Mouse (Mus musculus) spleen, adult 12 weeks (tissue): ENCODE measurements around the gene Hipk4.
"Not testable (repeated sequence)": the region's sequence is repeated elsewhere in the genome, so short reads cannot be mapped to it uniquely, and the experiment has no call there.

Experiments
- DNase-seq: peaks from one replicate; pipeline ENCODE4 v3.0.0; 2022; ENCODE audit warnings: low spot score

The Hipk4 gene

GRCm38 (mm10) chr7:27494659-27495367, 28.3 kb upstream of the Hipk4 start:
- not testable (repeated sequence) for DNase-seq

- no peak for DNase-seq
These were observed 24.0 kb upstream of the Hipk4 start, which contains the start of gene Prx for GRCm38 (mm10) chr7:27499036-27499435. Prx (plus strand) TSS chr7:27499324.

GRCm38 (mm10) chr7:27501620-27502019, 21.4 kb upstream of the Hipk4 start:
- no peak for DNase-seq

- DNase-seq = no peak
These were observed 16.2 kb upstream of the Hipk4 start for GRCm38 (mm10) chr7:27506765-27507370.

GRCm38 (mm10) chr7:27507711-27508647, 15.1 kb upstream of the Hipk4 start:
- peak; percentile 100 for DNase-seq

GRCm38 (mm10) chr7:27508648-27509005, 14.4 kb upstream of the Hipk4 start:
- DNase-seq = peak; percentile 58

- no peak for DNase-seq
These were observed 12.3 kb upstream of the Hipk4 start for GRCm38 (mm10) chr7:27510809-27511208.

GRCm38 (mm10) chr7:27514961-27515360, 8.1 kb upstream of the Hipk4 start:
- DNase-seq = no peak

GRCm38 (mm10) chr7:27518314-27518713, 4.8 kb upstream of the Hipk4 start:
- no peak for DNase-seq

GRCm38 (mm10) chr7:27520104-27520503, 3.0 kb upstream of the Hipk4 start:
- DNase-seq = no peak

GRCm38 (mm10) chr7:27520599-27520998, 2.5 kb upstream of the Hipk4 start:
- DNase-seq = no peak

GRCm38 (mm10) chr7:27523805-27524204, 738 bp downstream of the Hipk4 start:
- no peak for DNase-seq

- peak; percentile 71 for DNase-seq
These were observed 3.2 kb downstream of the Hipk4 start for GRCm38 (mm10) chr7:27526039-27526827.

- DNase-seq = no peak
These were observed 6.0 kb downstream of the Hipk4 start for GRCm38 (mm10) chr7:27529070-27529469.

GRCm38 (mm10) chr7:27530937-27531336, 7.9 kb downstream of the Hipk4 start:
- DNase-seq = no peak

- no peak for DNase-seq
These were observed 8.6 kb downstream of the Hipk4 start for GRCm38 (mm10) chr7:27531707-27532106.

GRCm38 (mm10) chr7:27532480-27533050, 9.5 kb downstream of the Hipk4 start:
- no peak for DNase-seq

- peak; percentile 52 for DNase-seq
These were observed 12.3 kb downstream of the Hipk4 start for GRCm38 (mm10) chr7:27535386-27535785.

- DNase-seq = no peak
These were observed 13.6 kb downstream of the Hipk4 start for GRCm38 (mm10) chr7:27536618-27537017.

GRCm38 (mm10) chr7:27537998-27538397, 14.9 kb downstream of the Hipk4 start:
- DNase-seq = no peak

- no peak for DNase-seq
These were observed 15.7 kb downstream of the Hipk4 start for GRCm38 (mm10) chr7:27538797-27539196.
